Mouse (Mus musculus) stomach, postnatal 0 days (tissue): ENCODE data around the gene Sez6. TPM values are rescaled to one million over a fixed set of nuclear protein-coding genes. Genes with fewer than 3 reads are reported as not detected.

Experiments
- ATAC-seq: fragments of 200-750 bp; cut with Nextera tagmentation; 2 replicates; pipeline ENCODE4 v1.8.0; 2017; ENCODE audit not compliant: low FRiP score, low TSS enrichment
- DNase-seq: peaks from one replicate; pipeline ENCODE4 v3.0.0-alpha.2; 2016; ENCODE audit warnings: low spot score
- H3K27ac ChIP-seq: fragments of 300-500 bp; sonication (generic); replicated peaks from 2 replicates; pipeline ENCODE4 v1.5.1; 2014; ENCODE audit warnings: mild to moderate bottlenecking, control low read depth
- H3K27me3 ChIP-seq: fragments of 300-500 bp; sonication (generic); 2 replicates; pipeline ENCODE4 v1.6.1; 2014; ENCODE audit warnings: low read length; ENCODE audit not compliant: control insufficient read depth, insufficient read depth
- H3K36me3 ChIP-seq: fragments of 300-500 bp; sonication (generic); 2 replicates; pipeline ENCODE4 v1.6.1; 2014; ENCODE audit warnings: low read length, mixed read lengths; ENCODE audit not compliant: control insufficient read depth, insufficient read depth
- H3K4me1 ChIP-seq: fragments of 300-500 bp; sonication (generic); replicated peaks from 2 replicates; pipeline ENCODE4 v1.6.1; 2014; ENCODE audit warnings: antibody characterized with exemption; ENCODE audit not compliant: control insufficient read depth, insufficient read depth
- H3K4me2 ChIP-seq: fragments of 300-500 bp; sonication (generic); replicated peaks from 2 replicates; pipeline ENCODE4 v1.6.1; 2014; ENCODE audit warnings: low read depth, mild to moderate bottlenecking, control low read depth, moderate library complexity
- H3K4me3 ChIP-seq: fragments of 300-500 bp; sonication (generic); 2 replicates; pipeline ENCODE4 v1.5.1; 2014; ENCODE audit warnings: low read depth, low read length, control low read depth
- H3K9ac ChIP-seq: fragments of 300-500 bp; sonication (generic); 2 replicates; pipeline ENCODE4 v1.6.1; 2014; ENCODE audit warnings: mild to moderate bottlenecking, low read length, control low read depth, mixed read lengths
- H3K9me3 ChIP-seq: fragments of 300-500 bp; sonication (generic); 2 replicates; pipeline ENCODE4 v1.6.1; 2016; ENCODE audit warnings: low read length; ENCODE audit not compliant: control insufficient read depth
- CTCF ChIP-seq: IDR thresholded peaks from 2 replicates; pipeline ENCODE4 v1.5.1; 2016; ENCODE audit warnings: antibody characterized with exemption, low read depth, mild to moderate bottlenecking, moderate library complexity
- EP300 ChIP-seq: optimal IDR thresholded peaks from 2 replicates; pipeline ENCODE3; 2016; ENCODE audit warnings: antibody characterized with exemption
- WGBS: fragments of 180-500 bp; shearing (Covaris S2); extraction: QIAGEN DNeasy Blood & Tissue Kit; methylation state at CpG from one replicate; pipeline ENCODE4 v1.1.7; 2014; 5-methylcytosine and 5-hydroxymethylcytosine counted together
- polyA plus RNA-seq: library from polyadenylated mRNA; unstranded; fragments of >200 nt; fragmentation: Nextera tagmentation; extraction: Ambion mirVana; gene quantifications from 2 replicates; pipeline ENCODE4 v1.2.1, GENCODE M21; 2015

Sez6 gene
- polyA plus RNA-seq, 1 experiment from 2014 or later, result 1.2 TPM

DNA sequence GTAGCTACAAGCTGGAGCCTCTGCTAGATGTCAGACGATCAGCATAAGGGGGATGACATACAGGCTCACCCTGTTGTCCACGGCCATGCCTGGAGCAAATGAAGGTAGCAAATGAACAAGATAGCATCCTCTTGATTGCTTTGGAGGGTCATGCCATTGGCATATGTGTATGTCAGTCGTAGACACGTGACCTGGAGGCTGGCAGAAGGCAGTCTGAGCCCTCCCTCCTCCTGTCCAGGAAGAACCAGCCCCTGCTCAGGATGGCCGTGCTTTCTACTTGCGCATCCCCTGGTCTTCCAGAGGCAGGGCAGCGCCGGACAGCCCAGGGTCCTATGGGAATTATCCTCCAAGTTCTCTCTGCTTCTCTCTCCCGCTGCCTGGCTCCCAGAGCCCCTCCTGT lies 28.3 kb downstream of the Sez6 start:
- no peaks in the 10 kb centered on the region for H3K36me3 ChIP-seq
- H3K27me3 ChIP-seq, result no peaks in the 10 kb centered on the region
- H3K4me1 ChIP-seq, result no peaks in the 10 kb centered on the region
- DNase-seq (no peak), ATAC-seq (0 out of 2 replicates have a peak, but pooled peaks have one; percentile 28)
- H3K4me3 ChIP-seq, result no peak overlapping the region
- no peak overlapping the region for H3K9ac ChIP-seq
- H3K9me3 ChIP-seq, result no peaks in the 10 kb centered on the region
- 69% methylated on average over 9 of the region's 9 CpGs for WGBS
- no peak overlapping the region for H3K27ac ChIP-seq
- H3K4me2 ChIP-seq, result no peak overlapping the region
- TF ChIP-seq CTCF (no peak), EP300 (no peak)

DNA sequence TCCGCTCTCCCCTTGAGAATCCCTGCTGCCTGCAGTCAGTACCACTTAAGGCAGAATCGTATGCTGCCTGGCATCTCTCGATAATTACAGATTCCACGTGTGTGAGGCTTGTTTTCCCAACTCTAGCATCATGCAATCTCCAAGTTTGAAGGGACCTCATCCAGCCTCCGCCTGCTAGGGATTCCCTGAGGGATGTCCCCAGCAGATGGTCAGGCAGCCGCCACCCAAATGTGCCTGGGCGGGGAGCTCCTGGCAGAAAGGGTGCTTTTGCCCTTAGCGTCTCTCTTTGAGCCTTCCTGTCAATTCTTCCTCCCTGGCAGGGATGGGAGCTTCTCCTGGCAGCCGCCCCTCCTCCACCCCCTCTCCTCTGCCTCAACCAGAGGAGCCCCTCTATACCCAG lies 29.6 kb downstream of the Sez6 start:
- Histone ChIP-seq H3K27me3 (no peaks in the 10 kb centered on the region), H3K27ac (no peak overlapping the region), H3K4me1 (no peaks in the 10 kb centered on the region), H3K4me2 (no peak overlapping the region), H3K4me3 (no peak overlapping the region), H3K9me3 (no peaks in the 10 kb centered on the region), H3K36me3 (no peaks in the 10 kb centered on the region), H3K9ac (no peak overlapping the region)
- DNase-seq, result no peak
- TF ChIP-seq EP300 (no peak), CTCF (no peak)
- no peak for ATAC-seq
- WGBS, result 56% methylated on average over 9 of the region's 9 CpGs

DNA sequence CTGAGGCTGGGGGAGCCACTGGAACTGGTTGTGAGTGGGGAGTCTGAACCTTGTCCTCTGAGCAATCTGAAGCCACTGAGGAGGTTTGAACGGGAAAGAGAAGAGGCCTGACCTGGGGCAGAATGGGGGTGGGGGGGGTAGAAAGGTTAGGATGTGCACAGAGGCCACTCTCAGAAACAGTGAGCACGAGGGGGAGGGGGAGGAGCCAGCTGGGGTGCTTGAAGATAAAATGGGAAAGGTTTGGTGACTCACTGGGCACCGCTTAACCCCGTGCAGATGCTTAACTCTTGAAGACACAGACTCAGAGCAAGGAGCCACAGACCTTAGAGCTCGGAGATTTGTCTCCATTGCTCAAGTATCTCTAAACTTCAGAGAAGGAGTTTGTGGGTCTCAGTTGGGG lies 30.3 kb downstream of the Sez6 start:
- 37% methylated on average over 5 of the region's 5 CpGs for WGBS
- Histone ChIP-seq H3K4me1 (no peaks in the 10 kb centered on the region), H3K27me3 (no peaks in the 10 kb centered on the region), H3K4me2 (no peak overlapping the region), H3K36me3 (no peaks in the 10 kb centered on the region), H3K4me3 (no peak overlapping the region), H3K9ac (no peak overlapping the region), H3K27ac (no peak overlapping the region), H3K9me3 (no peaks in the 10 kb centered on the region)
- TF ChIP-seq CTCF, result no peak
- TF ChIP-seq EP300, result no peak
- DNase-seq (no peak), ATAC-seq (no peak)

DNA sequence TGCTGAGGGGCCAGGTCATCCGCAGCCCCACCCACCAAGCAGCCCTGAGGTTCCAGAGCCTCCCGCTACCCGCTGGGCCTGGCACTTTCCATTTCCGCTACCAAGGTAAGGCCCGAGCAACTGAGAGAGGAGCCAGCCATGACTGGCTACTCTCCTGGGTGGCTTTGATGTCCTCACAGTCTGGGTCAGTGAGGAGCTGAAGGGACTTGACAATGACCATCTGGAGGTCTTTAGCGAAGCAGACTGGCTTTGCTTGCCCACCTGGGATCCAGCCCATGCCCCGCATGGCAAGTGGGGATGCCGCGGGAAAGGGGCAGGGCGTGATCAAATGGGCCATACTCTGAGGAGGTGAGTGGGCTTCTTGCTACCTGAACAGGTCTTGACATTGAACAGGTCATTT lies 32.3 kb downstream of the Sez6 start:
- Histone ChIP-seq H3K36me3 (no peaks in the 10 kb centered on the region), H3K9me3 (no peaks in the 10 kb centered on the region), H3K27me3 (no peaks in the 10 kb centered on the region), H3K9ac (no peak overlapping the region), H3K4me2 (no peak overlapping the region), H3K4me1 (no peaks in the 10 kb centered on the region), H3K27ac (no peak overlapping the region), H3K4me3 (no peak overlapping the region)
- TF ChIP-seq CTCF (no peak), EP300 (no peak)
- 80% methylated on average over 10 of the region's 10 CpGs for WGBS
- ATAC-seq (no peak), DNase-seq (no peak)

DNA sequence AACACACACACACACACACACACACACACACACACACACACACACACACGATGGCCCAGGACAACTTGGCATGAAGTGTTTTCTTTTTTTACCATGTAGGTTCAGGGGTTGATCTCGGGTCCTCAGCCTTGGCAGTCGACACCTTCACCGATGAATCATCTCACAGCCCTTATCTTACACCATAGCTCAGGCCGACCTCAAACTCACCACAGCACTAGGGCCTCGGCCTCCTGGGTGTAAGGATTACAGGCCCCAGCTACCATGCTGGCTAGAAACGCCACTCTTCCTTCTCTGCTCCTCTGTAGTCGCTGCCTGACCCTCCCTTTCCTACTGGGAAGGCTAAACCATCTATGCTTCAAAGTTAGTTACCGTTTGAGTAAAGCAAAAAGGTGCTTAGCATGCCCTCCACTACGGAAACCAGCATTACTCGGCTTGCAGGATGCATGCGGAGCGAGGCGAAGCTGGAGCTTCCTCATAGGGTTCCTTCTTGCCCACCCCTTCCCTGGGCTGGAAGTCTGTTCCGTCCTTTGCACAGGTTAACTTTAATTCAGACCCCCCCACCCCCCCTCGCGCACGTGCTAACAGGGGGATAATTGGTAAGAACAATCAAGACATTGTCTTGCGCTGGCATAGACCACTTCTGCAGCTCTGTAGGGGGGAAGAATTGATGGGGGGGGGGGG lies 34.0 kb downstream of the Sez6 start:
- no peaks in the 10 kb centered on the region for H3K36me3 ChIP-seq
- TF ChIP-seq EP300, result no peak
- no peak for TF ChIP-seq CTCF
- ATAC-seq (no peak), DNase-seq (no peak)
- no peaks in the 10 kb centered on the region for H3K4me1 ChIP-seq
- no peak overlapping the region for H3K27ac ChIP-seq
- 32% methylated on average over 19 of the region's 19 CpGs for WGBS
- no peak overlapping the region for H3K4me3 ChIP-seq
- no peak overlapping the region for H3K9ac ChIP-seq
- no peaks in the 10 kb centered on the region for H3K27me3 ChIP-seq
- H3K9me3 ChIP-seq, result no peaks in the 10 kb centered on the region
- H3K4me2 ChIP-seq, result no peak overlapping the region

DNA sequence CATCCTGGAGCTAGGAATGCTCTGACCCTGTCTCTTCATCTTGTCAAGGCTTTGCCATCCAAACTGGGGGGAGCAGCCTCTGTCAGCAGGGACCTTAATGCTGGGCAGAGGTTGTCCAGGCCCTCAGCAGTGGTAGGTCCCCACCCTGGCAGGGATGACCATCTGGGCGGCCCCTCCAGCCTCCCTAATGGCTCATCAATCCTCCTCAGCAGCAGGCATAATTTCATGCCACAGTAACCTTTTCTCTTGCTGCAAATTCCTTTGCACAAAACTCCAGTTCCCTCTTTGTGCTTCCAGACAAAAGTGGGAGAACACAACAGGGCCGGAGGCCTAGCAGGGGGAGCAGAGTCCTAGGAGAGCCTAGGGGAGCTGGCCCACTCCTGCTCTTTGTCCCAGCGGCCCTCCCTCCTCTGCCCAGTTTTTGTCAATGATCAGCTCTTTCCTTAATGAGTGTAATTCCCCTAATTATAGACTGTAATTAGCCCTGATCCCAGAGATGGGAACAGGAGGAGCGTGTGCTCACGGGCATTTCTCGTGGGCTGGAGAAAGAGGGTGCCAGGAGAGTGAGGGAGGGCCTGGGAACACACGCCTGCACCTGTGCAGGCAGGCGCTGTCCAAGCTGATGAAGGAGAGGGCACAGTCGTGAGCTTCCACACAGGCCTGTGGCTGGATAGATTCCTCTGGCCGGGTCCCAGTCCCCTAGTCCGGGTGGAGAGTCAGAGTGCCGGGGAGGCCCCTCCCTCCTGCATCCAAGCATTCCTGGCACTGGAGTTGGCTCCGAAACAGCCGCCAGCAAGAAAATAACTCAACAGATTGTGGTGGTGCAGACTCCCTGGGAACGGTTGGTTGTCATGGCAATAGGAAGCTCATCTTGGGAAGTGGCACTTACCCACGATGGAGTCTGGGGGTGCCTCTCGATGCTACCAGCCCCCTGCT lies 34.8 kb downstream of the Sez6 start:
- Histone ChIP-seq H3K36me3 (no peaks in the 10 kb centered on the region), H3K4me1 (no peaks in the 10 kb centered on the region), H3K27me3 (no peaks in the 10 kb centered on the region), H3K4me3 (no peak overlapping the region), H3K27ac (no peak overlapping the region), H3K9me3 (no peaks in the 10 kb centered on the region), H3K9ac (no peak overlapping the region), H3K4me2 (no peak overlapping the region)
- ATAC-seq (no peak; the same call in 1 of the 2 replicates), DNase-seq (no peak)
- WGBS, result 29% methylated on average over 17 of the region's 17 CpGs
- TF ChIP-seq EP300 (no peak), CTCF (no peak)
